Mouse (Mus musculus) c-Kit-negative CD71-positive TER-119-positive erythroid progenitor cells, embryonic 14.5 days (primary cell): ENCODE data around the gene Rabgef1.

Experiments
- DNase-seq: peaks from one replicate; pipeline ENCODE4 v3.0.0-alpha.2; 2013; ENCODE audit warnings: low read depth, low spot score

The Rabgef1 gene

DNA sequence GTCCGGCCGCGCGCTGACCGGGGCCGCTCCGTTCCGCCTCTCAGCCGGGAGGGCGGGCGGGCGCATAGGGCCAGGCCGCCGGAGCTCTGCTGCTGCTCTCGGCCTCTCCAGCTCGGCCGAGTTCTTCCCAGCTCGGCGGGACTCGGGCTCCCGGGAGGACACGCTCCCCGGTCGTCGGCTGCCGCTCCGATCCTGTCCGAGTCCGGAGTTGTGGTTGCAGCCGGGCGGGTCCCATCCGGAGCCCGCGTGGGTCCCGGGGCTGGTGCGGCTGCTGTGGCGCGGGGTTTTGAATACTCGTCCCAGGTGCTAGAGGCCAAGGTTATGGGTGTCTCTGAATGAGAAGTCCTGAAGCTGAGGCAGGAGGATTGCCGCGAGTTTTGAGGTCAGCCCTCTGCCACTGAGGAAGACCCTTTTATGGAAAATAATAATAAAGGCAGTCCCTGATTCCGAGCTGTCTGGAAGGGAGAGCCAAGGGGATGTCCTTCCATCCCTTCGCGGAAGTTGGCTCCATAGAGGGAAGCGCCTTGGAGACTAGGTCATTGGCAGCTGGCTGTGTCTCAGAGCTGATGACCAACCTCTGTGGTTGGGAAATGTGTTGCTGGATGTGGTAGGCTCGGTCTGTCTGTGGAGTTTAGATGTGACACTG, 481 bp downstream of the Rabgef1 start:
- no peak for DNase-seq

DNA sequence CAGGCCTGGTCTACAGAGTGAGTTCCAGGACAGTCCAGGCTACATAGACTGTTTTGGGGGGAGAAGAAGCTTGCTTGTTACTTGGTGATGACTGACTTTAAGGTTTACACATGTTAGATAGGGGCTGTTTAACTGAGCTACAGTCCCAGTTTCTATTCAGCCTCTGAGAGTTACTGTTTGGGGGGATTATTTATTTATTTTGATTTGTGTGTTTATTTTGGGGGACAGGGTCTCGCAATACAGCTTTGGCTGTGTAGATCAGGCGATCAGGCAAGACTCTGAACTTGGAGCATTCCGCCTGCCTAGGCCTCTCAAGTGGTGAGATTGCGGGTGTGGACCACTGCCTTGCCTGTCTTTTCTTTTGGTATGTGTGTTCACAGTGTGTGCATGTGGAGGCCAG, 1.4 kb downstream of the Rabgef1 start:
- DNase-seq = no peak

- no peak for DNase-seq
These were observed 6.3 kb downstream of the Rabgef1 start for GRCm38 (mm10) chr5:130177871-130178270.

DNA sequence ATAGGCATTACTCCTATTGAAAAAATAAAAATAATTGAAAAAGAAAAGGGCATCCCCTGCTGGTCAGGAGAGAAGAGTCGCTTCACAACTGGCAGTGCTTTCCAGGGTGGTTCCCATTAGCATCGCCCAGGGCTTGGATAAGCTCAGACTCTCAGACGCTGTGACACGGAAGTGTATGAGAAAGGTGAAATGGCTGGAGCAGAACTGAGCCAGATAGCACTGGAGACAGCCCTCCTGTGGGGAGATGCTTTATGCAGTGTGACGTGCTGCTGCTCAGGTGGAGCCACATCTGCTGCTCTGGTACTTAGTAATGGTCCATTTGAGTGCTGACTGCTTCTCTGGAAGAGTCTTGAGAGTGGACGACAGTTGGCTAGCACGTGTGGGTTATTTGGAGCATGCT, 8.8 kb downstream of the Rabgef1 start:
- no peak for DNase-seq

DNA sequence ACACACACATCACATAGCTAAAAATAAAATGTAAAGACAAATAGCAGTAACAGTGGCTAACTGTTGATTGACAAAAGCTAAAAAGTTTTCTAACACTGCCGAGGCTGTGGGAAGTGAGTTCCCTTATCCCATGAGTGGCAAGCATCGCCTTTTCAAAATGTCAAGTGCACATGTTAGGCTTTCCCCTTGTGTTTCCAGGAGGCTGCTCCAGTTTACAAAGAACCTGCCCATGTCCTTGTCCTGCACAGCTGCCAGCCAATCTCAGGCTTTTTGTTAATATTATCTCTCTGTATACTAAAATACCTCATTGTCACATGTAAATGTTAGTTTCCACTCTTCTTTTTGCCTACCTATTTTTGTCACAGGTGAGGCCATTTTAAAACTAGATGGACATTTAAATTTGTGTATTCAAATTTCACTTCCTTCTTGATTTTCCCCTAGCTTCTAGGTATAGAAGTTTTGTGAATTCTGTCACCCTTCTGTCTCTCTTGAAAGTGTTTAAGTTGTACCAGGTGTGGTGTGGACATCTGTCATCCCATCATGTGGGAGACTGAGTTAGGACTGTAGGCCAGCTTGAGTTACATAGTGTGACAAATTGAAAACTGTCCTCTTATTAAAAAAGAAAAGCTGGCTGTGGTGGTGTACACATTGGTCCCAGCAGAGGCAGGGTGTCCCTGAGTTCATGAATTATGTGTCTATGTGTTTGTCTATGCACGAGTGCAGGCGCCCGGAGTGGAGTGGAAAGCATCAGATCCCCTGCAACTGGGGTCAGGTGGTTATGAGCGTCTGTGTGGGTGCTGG, 10.3 kb downstream of the Rabgef1 start:
- no peak for DNase-seq

DNA sequence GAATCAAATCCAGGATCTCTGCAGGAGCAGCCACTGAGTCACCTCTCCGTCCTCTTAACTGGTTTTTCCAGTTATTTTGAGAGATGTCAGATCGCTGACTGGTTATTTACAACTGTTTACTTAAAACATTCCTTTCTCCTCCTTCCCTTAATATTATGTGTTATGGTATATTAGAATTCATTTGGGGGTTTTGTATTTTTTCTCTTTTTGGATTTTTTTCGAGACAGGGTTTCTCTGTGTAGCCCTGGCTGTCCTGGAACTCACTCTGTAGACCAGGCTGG, 10.9 kb downstream of the Rabgef1 start:
- no peak for DNase-seq

DNA sequence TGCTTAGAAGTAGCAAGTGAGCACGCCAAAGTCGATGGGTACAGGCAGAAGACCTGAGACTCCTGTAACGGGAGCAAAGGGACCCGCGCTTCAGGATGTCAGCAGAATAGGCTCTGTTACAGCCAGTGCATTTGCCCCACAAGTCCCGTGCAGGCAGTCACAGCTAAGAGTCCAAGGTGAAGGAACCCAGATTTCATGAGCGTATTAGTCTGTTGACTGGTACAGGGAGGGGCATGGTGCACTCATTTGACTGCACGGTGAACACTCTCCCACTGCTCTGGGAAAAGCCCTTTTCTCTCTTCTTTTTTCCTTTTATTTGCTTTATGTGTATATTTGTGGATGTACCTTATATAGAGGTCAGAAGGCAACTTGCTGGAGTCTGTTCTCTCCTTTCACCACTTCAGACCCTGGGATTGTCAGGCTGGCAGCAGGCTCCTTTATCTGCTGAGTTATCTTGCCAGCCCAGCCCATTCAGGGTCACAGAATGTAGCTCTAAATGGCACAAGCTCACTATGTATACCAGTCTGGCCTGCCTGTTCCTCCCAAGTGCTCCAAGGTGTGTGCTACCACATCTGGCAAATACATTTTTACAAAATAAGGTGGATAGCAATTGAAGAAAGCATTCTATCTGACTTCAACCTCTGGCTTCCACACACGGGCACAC, 12.7 kb downstream of the Rabgef1 start:
- no peak for DNase-seq

- no peak for DNase-seq
These were observed 13.7 kb downstream of the Rabgef1 start for GRCm38 (mm10) chr5:130185312-130185711.

- no peak for DNase-seq
These were observed 15.8 kb downstream of the Rabgef1 start for GRCm38 (mm10) chr5:130187383-130187782.

DNA sequence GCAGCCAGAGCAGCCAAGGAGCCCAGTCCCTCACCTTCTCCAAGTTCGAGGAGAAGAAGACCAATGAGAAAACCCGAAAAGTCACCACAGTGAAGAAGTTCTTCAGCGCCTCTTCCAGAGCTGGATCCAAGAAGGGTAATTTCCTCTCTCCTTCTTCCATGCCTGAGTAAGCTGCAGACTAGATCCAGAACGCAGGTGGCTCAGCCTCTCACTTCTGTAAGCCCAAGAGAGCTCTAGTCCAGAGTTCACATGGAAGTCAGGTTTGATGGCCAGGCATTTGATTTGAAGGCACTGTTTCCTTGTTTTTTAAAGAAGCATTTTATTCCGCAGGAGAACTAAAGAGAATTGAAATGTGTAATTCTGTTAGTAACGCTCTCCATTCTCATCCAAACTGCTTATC, 19.3 kb downstream of the Rabgef1 start:
- DNase-seq = no peak

GRCm38 (mm10) chr5:130191865-130192264, 20.3 kb downstream of the Rabgef1 start:
- DNase-seq = no peak

DNA sequence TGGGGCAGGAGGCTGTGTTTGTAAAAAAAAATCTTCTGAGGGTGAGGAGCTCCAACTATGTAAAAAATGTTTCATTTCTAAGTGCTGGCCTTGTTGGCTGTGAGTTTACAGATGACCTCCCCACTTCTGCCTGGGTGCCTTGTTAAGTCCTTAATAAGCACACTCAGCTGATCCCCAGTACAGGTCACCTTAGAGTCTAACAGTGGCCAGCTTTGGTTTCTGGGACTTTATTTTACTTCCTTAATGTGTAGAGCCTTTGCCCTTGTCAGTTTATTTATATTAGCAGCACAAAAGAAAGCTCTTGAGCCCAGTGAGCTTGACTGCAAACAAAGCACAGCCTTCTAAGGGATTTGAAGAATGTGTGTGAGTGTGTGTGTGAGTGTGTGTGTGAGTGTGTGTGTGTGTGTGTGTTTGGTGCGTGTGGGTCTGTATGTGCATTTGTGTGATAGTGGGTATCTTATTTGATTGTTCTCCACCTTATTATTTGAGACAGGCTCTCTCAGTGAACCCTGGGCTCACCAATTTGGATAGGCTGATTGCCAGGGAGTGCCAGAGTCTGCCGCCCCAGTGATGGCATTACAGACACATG, 20.9 kb downstream of the Rabgef1 start:
- no peak for DNase-seq

- no peak for DNase-seq
These were observed 22.2 kb downstream of the Rabgef1 start for GRCm38 (mm10) chr5:130193760-130194159.

GRCm38 (mm10) chr5:130196307-130196706, 24.7 kb downstream of the Rabgef1 start:
- DNase-seq = no peak

GRCm38 (mm10) chr5:130197454-130197853, 25.9 kb downstream of the Rabgef1 start:
- no peak for DNase-seq

- DNase-seq = no peak
These were observed 26.4 kb downstream of the Rabgef1 start for GRCm38 (mm10) chr5:130197981-130198380.

DNA sequence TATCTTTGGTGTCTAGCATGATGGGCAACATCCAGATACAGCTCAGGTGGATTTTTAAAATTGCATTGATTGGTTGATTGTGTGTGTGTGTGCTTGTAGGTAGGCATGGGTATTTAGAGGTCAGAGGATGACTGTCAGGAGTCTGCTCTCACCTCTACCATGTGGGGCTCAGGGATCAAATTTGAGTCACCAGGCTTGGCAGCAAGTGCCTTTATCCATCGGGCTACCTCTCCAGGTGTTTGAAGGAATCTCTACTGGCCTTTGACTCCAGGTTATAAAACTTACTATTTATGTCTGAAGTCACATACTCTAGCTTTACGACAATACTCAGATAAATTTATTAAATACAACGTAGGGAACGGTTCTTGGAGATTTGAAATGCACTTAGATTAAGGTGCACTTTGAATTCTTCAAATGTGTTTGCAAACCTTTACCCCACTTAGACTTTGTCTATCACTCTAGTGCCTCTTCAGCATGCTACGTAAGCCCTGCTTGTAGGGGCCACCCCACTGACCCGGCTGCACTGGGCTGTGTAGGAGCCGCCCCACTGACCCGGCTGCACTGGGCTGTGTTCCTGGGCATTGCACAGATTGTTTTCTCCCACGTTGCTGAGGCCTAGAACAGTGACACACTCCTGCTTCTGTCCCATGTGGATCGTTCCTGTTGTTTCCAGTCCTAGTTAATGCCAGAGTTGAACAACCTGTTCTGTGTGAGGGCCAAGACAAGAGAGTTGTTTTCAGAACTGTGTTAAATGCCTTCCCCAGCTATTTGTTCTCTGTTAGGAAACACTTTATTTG, 28.8 kb downstream of the Rabgef1 start:
- no peak for DNase-seq

GRCm38 (mm10) chr5:130203948-130204347, 32.4 kb downstream of the Rabgef1 start:
- DNase-seq = no peak

DNA sequence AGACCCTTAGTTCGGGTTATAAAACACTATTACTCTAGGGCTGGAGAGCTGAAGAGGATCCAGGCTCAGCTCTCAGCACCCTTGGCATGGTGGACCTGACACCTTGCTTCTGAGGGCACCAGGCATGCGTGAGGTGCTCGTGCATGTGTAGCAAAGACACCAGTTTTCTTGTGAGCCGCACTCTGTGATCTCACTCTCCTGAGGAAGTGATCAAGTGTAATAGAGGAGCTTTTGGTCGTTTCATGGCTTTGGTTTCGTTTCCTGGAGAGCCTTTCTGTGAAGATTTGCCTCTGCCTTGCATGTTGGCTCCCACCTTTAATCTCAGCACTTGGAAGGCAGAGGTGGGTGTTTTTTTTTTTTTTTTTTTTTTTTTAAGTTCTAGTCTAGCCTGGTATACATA, 33.0 kb downstream of the Rabgef1 start:
- no peak for DNase-seq

DNA sequence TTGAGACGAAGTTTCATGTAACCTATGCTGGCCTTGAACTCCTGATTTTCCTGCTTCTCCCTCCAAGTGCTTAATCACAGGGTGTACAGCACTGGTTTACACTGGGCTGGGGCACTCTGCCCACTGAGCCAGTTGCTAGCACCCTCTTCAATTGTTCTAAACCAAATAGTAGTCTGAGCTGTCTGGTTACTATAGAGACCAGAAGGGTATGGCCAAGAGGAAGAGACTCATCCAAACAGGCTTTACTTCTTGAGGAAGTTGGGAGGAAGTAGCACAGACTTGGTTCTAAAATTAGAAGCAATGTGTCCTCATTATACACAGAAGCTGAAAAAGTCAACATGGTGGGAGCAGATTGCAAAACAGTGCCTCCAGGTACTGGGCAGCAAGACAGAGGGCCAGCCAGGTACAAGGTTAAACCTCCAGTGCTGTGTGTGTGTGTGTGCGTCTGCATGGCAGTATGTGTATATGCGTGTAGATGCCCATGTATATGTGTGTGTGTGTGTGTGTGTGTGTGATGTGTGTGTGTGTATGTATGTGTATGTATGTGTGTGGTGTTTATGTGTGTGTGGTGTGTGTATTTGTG, 33.9 kb downstream of the Rabgef1 start:
- DNase-seq = no peak

- DNase-seq = no peak
These were observed 35.7 kb downstream of the Rabgef1 start for GRCm38 (mm10) chr5:130207299-130207698.
